Mouse (Mus musculus): ENCODE data around the gene Tubd1.
A peak's percentile ranks its signal among the peaks of the same experiment; 100 is the strongest.

DNA sequence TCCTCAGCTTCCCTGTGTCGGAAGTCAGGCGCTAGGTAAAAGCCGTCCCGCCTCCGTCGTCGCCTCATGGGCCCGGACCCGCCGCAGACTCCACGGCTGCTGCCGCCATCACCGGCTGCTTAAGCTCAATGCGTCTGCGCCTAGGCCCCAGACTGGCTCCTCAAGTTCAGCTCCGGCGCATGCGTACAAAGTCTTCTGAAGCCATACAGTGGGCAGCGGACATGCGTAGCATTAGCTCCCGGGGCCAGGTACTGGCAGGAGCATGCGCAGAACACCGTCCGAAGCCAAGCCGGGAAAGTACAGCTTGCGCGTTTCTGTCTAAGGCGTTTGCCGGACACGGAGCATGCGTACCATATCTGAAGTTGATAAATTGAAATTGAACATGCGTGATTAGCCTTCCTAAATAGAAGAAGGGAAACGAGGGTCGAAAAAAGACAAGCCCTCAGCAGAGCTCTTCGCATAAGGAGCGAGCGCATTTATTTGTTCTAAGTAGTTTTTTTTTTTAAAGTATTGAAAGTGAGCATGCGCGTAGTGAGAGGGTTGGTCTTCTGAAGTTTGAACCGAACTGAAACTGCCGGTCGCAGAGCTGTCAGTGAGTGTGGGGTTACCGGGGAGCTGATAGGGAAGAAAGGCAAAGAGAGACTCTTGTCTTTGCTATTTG is at the start of gene Tubd1, which contains the start of gene Rps6kb1:
- peak; percentile 98 for TF ChIP-seq POLR2A (IDR thresholded peaks at IDR 0.05; ENCODE audit: low read depth, low read length)
- no peak for TF ChIP-seq CTCF (IDR thresholded peaks at IDR 0.05; ENCODE audit: extremely low read depth, insufficient read length, insufficient replicate concordance, low read depth, low read length)
